Mouse (Mus musculus): Measurements from ENCODE around the gene Wfdc15a. TPM values are rescaled to one million over a fixed set of nuclear protein-coding genes. Genes with fewer than 3 reads are reported as not detected.

The Wfdc15a gene
- total and polyA plus RNA-seq, 3 experiments: not detected

GRCm38 (mm10) chr2:164188722-164189121, 11.2 kb downstream of the Wfdc15a start:
- DNase-seq (ENCODE audit: extremely low read depth): peak; percentile 38
- peaks cover 0 to 2% of the 10 kb centered on the region in 2 experiments for H3K36me3 ChIP-seq (replicated peaks in 1 of 2; ENCODE audit: control insufficient read depth in 1 of 2, insufficient read depth in 1 of 2, low read length in 1 of 2)
- peaks cover 9% of the 10 kb centered on the region for H3K9me3 ChIP-seq (replicated peaks; ENCODE audit: low read length)
- dilution Hi-C loops (cut with MboI; ENCODE audit: extremely low pct_ligation_motif_present, extremely low pct_unique_long_range_greater_than_20kb, low sequenced_read_pairs): no loop called here
- peaks cover 6 to 14% of the 10 kb centered on the region in 2 experiments for H3K4me1 ChIP-seq (ENCODE audit: control insufficient read depth in 1 of 2, insufficient read depth in 2 of 2)
- peak; percentile 38 to 73; a peak in 3 of 4 replicates for TF ChIP-seq CTCF (conservative IDR thresholded peaks at IDR 0.05 in 1 of 2, IDR thresholded peaks at IDR 0.05 in 1 of 2; ENCODE audit: low read depth in 2 of 2, low read length in 2 of 2)
- no peak for TF ChIP-seq ETS1 (conservative IDR thresholded peaks at IDR 0.05; ENCODE audit: low read depth, low read length)
- TF ChIP-seq SMC3 (IDR thresholded peaks at IDR 0.05; ENCODE audit: low read depth, low read length): peak; percentile 75
- TF ChIP-seq RAD21 (IDR thresholded peaks at IDR 0.05; ENCODE audit: low read depth, low read length): peak; percentile 54
- no peak overlapping the region for H3K4me2 ChIP-seq (ENCODE audit: insufficient read depth, low read depth, poor library complexity, severe bottlenecking)
- H3K9ac ChIP-seq (ENCODE audit: insufficient read depth, low read depth): no peak overlapping the region
- no peaks in the 10 kb centered on the region for H3K27me3 ChIP-seq (replicated peaks)
- in situ Hi-C loops (cut with MboI; ENCODE audit: low pct_ligation_motif_present, low pct_unique_long_range_greater_than_20kb, low sequenced_read_pairs): no loop called here
- no peaks in the 10 kb centered on the region for H3K79me2 ChIP-seq (replicated peaks; ENCODE audit: control insufficient read depth, extremely low read depth, insufficient read depth, poor library complexity, severe bottlenecking)
- no peak overlapping the region for H3K4me3 ChIP-seq (replicated peaks in 1 of 3; ENCODE audit: low read depth in 2 of 3, low read length in 2 of 3, poor library complexity in 1 of 3)
- no peak overlapping the region for H3K27ac ChIP-seq (ENCODE audit: insufficient read depth, low read depth)

- no peak overlapping the region for H3K4me3 ChIP-seq (replicated peaks in 1 of 3; ENCODE audit: low read depth in 2 of 3, low read length in 2 of 3, poor library complexity in 1 of 3)
- H3K79me2 ChIP-seq (replicated peaks; ENCODE audit: control insufficient read depth, extremely low read depth, insufficient read depth, poor library complexity, severe bottlenecking): no peaks in the 10 kb centered on the region
- H3K27me3 ChIP-seq (replicated peaks): no peaks in the 10 kb centered on the region
- dilution Hi-C loops (cut with MboI; ENCODE audit: extremely low pct_ligation_motif_present, extremely low pct_unique_long_range_greater_than_20kb, low sequenced_read_pairs): no loop called here
- TF ChIP-seq MYC (IDR thresholded peaks at IDR 0.05; ENCODE audit: low read depth, low read length): no peak
- no peak for TF ChIP-seq BHLHE40 (IDR thresholded peaks at IDR 0.05; ENCODE audit: low read depth, low read length)
- TF ChIP-seq SIN3A (IDR thresholded peaks at IDR 0.05; ENCODE audit: low read length): no peak
- no peak for TF ChIP-seq E2F4 (IDR thresholded peaks at IDR 0.05; ENCODE audit: insufficient replicate concordance, low read depth, low read length)
- TF ChIP-seq CHD1 (IDR thresholded peaks at IDR 0.05; ENCODE audit: low read depth, low read length): no peak
- no peak for TF ChIP-seq EP300 (IDR thresholded peaks at IDR 0.05; ENCODE audit: low read length)
- no peak for TF ChIP-seq MAZ (IDR thresholded peaks at IDR 0.05; ENCODE audit: low read depth, low read length)
- TF ChIP-seq NELFE (IDR thresholded peaks at IDR 0.05; ENCODE audit: low read depth, low read length): no peak
- TF ChIP-seq POLR2AphosphoS2 (IDR thresholded peaks at IDR 0.05; ENCODE audit: low read depth, low read length): no peak
- TF ChIP-seq RAD21 (IDR thresholded peaks at IDR 0.05; ENCODE audit: low read depth, low read length): no peak
- no peak for TF ChIP-seq ZKSCAN1 (IDR thresholded peaks at IDR 0.05; ENCODE audit: borderline replicate concordance, low read depth, low read length)
- in situ Hi-C loops (cut with MboI; ENCODE audit: low pct_ligation_motif_present, low pct_unique_long_range_greater_than_20kb, low sequenced_read_pairs): no loop called here
- H3K9ac ChIP-seq (ENCODE audit: insufficient read depth, low read depth): no peak overlapping the region
- peaks cover 0 to 2% of the 10 kb centered on the region in 2 experiments for H3K36me3 ChIP-seq (replicated peaks in 1 of 2; ENCODE audit: control insufficient read depth in 1 of 2, insufficient read depth in 1 of 2, low read length in 1 of 2)
- H3K4me1 ChIP-seq (ENCODE audit: control insufficient read depth in 1 of 2, insufficient read depth in 2 of 2): peaks cover 6 to 26% of the 10 kb centered on the region in 2 experiments
- no peak overlapping the region for H3K27ac ChIP-seq (ENCODE audit: insufficient read depth, low read depth)
- no peak overlapping the region for H3K4me2 ChIP-seq (ENCODE audit: insufficient read depth, low read depth, poor library complexity, severe bottlenecking)
- no peaks in the 10 kb centered on the region for H3K9me3 ChIP-seq (replicated peaks; ENCODE audit: low read length)
- no peak for DNase-seq (ENCODE audit: extremely low read depth)
These were observed 15.7 kb downstream of the Wfdc15a start for GRCm38 (mm10) chr2:164184145-164184719.

Data from CH12.LX (cell line).